Mouse (Mus musculus) erythroblast, embryonic 14.5 days (primary cell): ENCODE results near the gene Map2k2.

ENCODE experiments used
- GATA1 ChIP-seq: IDR thresholded peaks from 2 replicates; pipeline ENCODE4 v1.6.1; 2012; ENCODE audit warnings: low read length, inconsistent platforms, mixed read lengths
- TAL1 ChIP-seq: IDR thresholded peaks from 3 replicates; pipeline ENCODE4 v1.6.1; 2012; ENCODE audit warnings: low read length, inconsistent platforms, mixed read lengths

DNA sequence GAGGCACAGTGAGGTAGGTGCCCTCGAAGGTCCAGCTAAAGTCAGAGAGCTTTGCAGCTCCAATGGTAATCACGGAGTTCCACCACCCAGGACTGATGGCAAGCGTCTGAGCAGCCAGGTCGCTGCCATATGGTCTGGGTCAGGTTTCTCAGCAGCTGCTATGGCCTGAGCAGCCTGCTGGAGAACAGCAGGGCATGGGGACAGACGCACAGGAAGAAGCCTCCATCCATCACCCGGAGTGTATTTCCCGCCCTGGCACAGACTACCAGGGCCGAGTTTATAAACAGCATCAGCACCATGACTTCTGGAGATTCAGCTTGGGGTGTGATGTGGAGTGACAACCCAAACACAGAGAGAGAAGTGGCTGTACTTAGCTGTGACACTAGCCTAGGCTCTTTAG is 59.4 kb downstream of the Map2k2 start:
- TF ChIP-seq TAL1 (no peak), GATA1 (no peak)
